Mouse (Mus musculus) CH12.LX (cell line): ENCODE data around the gene Gm3633. TPM values are rescaled to one million over a fixed set of nuclear protein-coding genes. Genes with fewer than 3 reads are reported as not detected.
"Not testable (repeated sequence)": the region's sequence is repeated elsewhere in the genome, so short reads cannot be mapped to it uniquely, and the experiment has no call there.

Source experiments
- DNase-seq: peaks from one replicate; pipeline ENCODE4 v3.0.0-alpha.2; 2013; ENCODE audit errors: extremely low read depth
- H3K27ac ChIP-seq: 2 replicates; pipeline ENCODE4 v1.5.1; 2012; ENCODE audit warnings: low read depth, mild to moderate bottlenecking, control low read depth, moderate library complexity; ENCODE audit not compliant: insufficient read depth
- H3K27me3 ChIP-seq: replicated peaks from 2 replicates; pipeline ENCODE3; 2012; ENCODE audit warnings: inconsistent platforms
- H3K36me3 ChIP-seq, 2 experiments: replicated peaks in 1 of 2; 2 replicates each; pipeline versions ENCODE3 to v1.6.1; 2012; ENCODE audit warnings: inconsistent platforms in 1 of 2, low read length in 1 of 2, mild to moderate bottlenecking in 1 of 2, mixed read lengths in 1 of 2, moderate library complexity in 1 of 2; ENCODE audit not compliant: control insufficient read depth in 1 of 2, insufficient read depth in 1 of 2
- H3K4me1 ChIP-seq, 2 experiments: 2 replicates each; pipeline ENCODE4 v1.6.1; 2012; ENCODE audit warnings: inconsistent platforms in 1 of 2, moderate library complexity in 1 of 2; ENCODE audit not compliant: insufficient read depth in 2 of 2, control insufficient read depth in 1 of 2
- H3K4me2 ChIP-seq: 2 replicates; pipeline ENCODE4 v1.6.1; 2012; ENCODE audit warnings: low read depth, mild to moderate bottlenecking, control low read depth; ENCODE audit not compliant: poor library complexity, insufficient read depth, severe bottlenecking
- H3K4me3 ChIP-seq, 3 experiments: fragments of 150-350 bp in 1 of 3; sonication (generic) in 1 of 3; replicated peaks in 1 of 3; 2 replicates each; pipeline versions ENCODE3 to v1.5.1; 2011 to 2012; ENCODE audit warnings: low read depth in 2 of 3, low read length in 2 of 3, mild to moderate bottlenecking in 2 of 3, moderate library complexity in 2 of 3, control low read depth in 1 of 3, improper control_type of control experiment in 1 of 3, inconsistent platforms in 1 of 3, mixed read lengths in 1 of 3; ENCODE audit not compliant: poor library complexity in 1 of 3
- H3K79me2 ChIP-seq: replicated peaks from 2 replicates; pipeline ENCODE4 v1.6.1; 2012; ENCODE audit warnings: mild to moderate bottlenecking, moderate library complexity; ENCODE audit not compliant: control insufficient read depth, poor library complexity, insufficient read depth, severe bottlenecking; ENCODE audit errors: extremely low read depth
- H3K9ac ChIP-seq: 2 replicates; pipeline ENCODE4 v1.6.1; 2012; ENCODE audit warnings: low read depth, mild to moderate bottlenecking, control low read depth, moderate library complexity; ENCODE audit not compliant: insufficient read depth
- H3K9me3 ChIP-seq: replicated peaks from 2 replicates; pipeline ENCODE3; 2012; ENCODE audit warnings: low read length, inconsistent platforms, mixed read lengths
- dilution Hi-C: fragments of 300-500 bp; cut with MboI; formaldehyde crosslinking; loops from 2 replicates; pipeline ENCODE4 v1.14.3; 2020; ENCODE audit warnings: low sequenced_read_pairs; ENCODE audit not compliant: extremely low pct_unique_long_range_greater_than_20kb, extremely low pct_ligation_motif_present
- in situ Hi-C: fragments of 300-500 bp; cut with MboI; formaldehyde crosslinking; loops from 3 replicates; pipeline ENCODE4 v1.14.3; 2019; ENCODE audit warnings: low sequenced_read_pairs, low pct_ligation_motif_present, low pct_unique_long_range_greater_than_20kb, mixed read lengths
- polyA plus RNA-seq: library from polyadenylated mRNA; unstranded; fragments of >175 nt; gene quantifications from 2 replicates; pipeline ENCODE4 v1.2.1, GENCODE M21; 2012; ENCODE audit warnings: low read depth; ENCODE audit not compliant: insufficient read length
- total RNA-seq, 2 experiments: library from RNA; depleted of rRNA; stranded (reverse); fragments of 300-350 nt in 1 of 2; fragments of >200 nt in 1 of 2; gene quantifications; 2 replicates each; pipeline ENCODE4 v1.2.3; 2012 to 2014

Gm3633 gene
- total RNA-seq (2012; rRNA removed): not detected in 2 replicates
- not detected in 2 replicates for total RNA-seq (2014; rRNA removed)
- not detected in 2 replicates for polyA plus RNA-seq

GRCm38 (mm10) chr14:42641817-42642216 lies at the start of gene Gm3633:
Gene Gm3633 (minus strand): TSS chr14:42641917.
- H3K27ac ChIP-seq, H3K36me3 ChIP-seq, H3K27me3 ChIP-seq, H3K4me1 ChIP-seq, DNase-seq, H3K9ac ChIP-seq, H3K4me2 ChIP-seq, H3K4me3 ChIP-seq, dilution Hi-C loops, H3K79me2 ChIP-seq, in situ Hi-C loops, H3K9me3 ChIP-seq: not testable (repeated sequence)

DNA sequence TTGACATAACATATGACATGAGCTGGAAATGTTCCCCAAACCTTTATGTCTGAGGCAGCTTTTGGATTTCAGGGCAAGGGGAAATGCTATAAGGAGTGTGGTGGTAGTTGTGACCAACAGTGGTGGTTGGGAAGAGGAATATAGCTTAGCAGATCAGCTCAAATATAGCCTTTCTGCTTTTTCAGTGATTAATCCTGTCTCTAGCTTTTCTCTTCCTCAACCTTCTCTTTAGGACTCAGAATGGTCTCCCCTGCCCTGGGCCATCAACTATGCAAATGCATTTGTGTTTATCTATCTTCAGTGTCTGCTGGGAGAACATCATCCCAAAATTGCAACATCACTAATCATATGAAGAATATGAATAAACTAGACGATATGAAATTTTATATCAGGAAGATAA lies 13.9 kb upstream of the Gm3633 start, which contains the start of gene Gm10378:
TSS of gene Gm10378 (plus strand) at position 301 of the 400 bp plus-strand sequence.
- H3K4me2 ChIP-seq, H3K27ac ChIP-seq, H3K9ac ChIP-seq, H3K36me3 ChIP-seq, H3K79me2 ChIP-seq, in situ Hi-C loops, H3K4me1 ChIP-seq, H3K9me3 ChIP-seq, H3K27me3 ChIP-seq, DNase-seq, dilution Hi-C loops, H3K4me3 ChIP-seq: not testable (repeated sequence)

GRCm38 (mm10) chr14:42599782-42600181 lies 41.9 kb downstream of the Gm3633 start, which contains the start of gene Gm17124:
Gene Gm17124 (minus strand): TSS chr14:42599882.
- H3K4me2 ChIP-seq, in situ Hi-C loops, dilution Hi-C loops, H3K36me3 ChIP-seq, H3K27ac ChIP-seq, H3K9ac ChIP-seq, H3K27me3 ChIP-seq, DNase-seq, H3K4me1 ChIP-seq, H3K79me2 ChIP-seq, H3K4me3 ChIP-seq, H3K9me3 ChIP-seq: not testable (repeated sequence)

Other genes starting within 250 kb of the Gm3633 start
- gene Gm8005, start 202.2 kb downstream of the Gm3633 start, total RNA-seq (2012; rRNA removed): not detected in 2 replicates
- not detected in 2 replicates for gene Gm8005, start 202.2 kb downstream of the Gm3633 start, total RNA-seq (2014; rRNA removed)
- not detected in 2 replicates for gene Gm8005, start 202.2 kb downstream of the Gm3633 start, polyA plus RNA-seq
- not detected in 2 replicates for gene Gm8011, start 178.0 kb downstream of the Gm3633 start, total RNA-seq (2012; rRNA removed)
- gene Gm8011, start 178.0 kb downstream of the Gm3633 start, total RNA-seq (2014; rRNA removed): not detected in 2 replicates
- not detected in 2 replicates for gene Gm8011, start 178.0 kb downstream of the Gm3633 start, polyA plus RNA-seq
- gene Gm8020, start 139.6 kb downstream of the Gm3633 start, total RNA-seq (2012; rRNA removed): not detected in 2 replicates
- gene Gm8020, start 139.6 kb downstream of the Gm3633 start, total RNA-seq (2014; rRNA removed): not detected in 2 replicates
- not detected in 2 replicates for gene Gm8020, start 139.6 kb downstream of the Gm3633 start, polyA plus RNA-seq
- not detected in 2 replicates for gene Gm8024, start 117.6 kb downstream of the Gm3633 start, total RNA-seq (2012; rRNA removed)
- gene Gm8024, start 117.6 kb downstream of the Gm3633 start, total RNA-seq (2014; rRNA removed): not detected in 2 replicates
- not detected in 2 replicates for gene Gm8024, start 117.6 kb downstream of the Gm3633 start, polyA plus RNA-seq
- gene Gm17124, start 42.0 kb downstream of the Gm3633 start, total RNA-seq (2012; rRNA removed): not detected in 2 replicates
- not detected in 2 replicates for gene Gm17124, start 42.0 kb downstream of the Gm3633 start, total RNA-seq (2014; rRNA removed)
- gene Gm17124, start 42.0 kb downstream of the Gm3633 start, polyA plus RNA-seq: not detected in 2 replicates
- not detected in 2 replicates for gene Gm10378, start 14.0 kb upstream of the Gm3633 start, total RNA-seq (2012; rRNA removed)
- not detected in 2 replicates for gene Gm10378, start 14.0 kb upstream of the Gm3633 start, total RNA-seq (2014; rRNA removed)
- gene Gm10378, start 14.0 kb upstream of the Gm3633 start, polyA plus RNA-seq: not detected in 2 replicates
- gene Gm3015, start 126.9 kb upstream of the Gm3633 start, total RNA-seq (2012; rRNA removed): not detected in 2 replicates
- gene Gm3015, start 126.9 kb upstream of the Gm3633 start, total RNA-seq (2014; rRNA removed): not detected in 2 replicates
- gene Gm3015, start 126.9 kb upstream of the Gm3633 start, polyA plus RNA-seq: not detected in 2 replicates
- not detected in 2 replicates for gene Gm10377, start 156.1 kb upstream of the Gm3633 start, total RNA-seq (2012; rRNA removed)
- not detected in 2 replicates for gene Gm10377, start 156.1 kb upstream of the Gm3633 start, total RNA-seq (2014; rRNA removed)
- gene Gm10377, start 156.1 kb upstream of the Gm3633 start, polyA plus RNA-seq: not detected in 2 replicates
- not detected in 2 replicates for gene Gm21977, start 211.6 kb upstream of the Gm3633 start, total RNA-seq (2012; rRNA removed)
- not detected in 2 replicates for gene Gm21977, start 211.6 kb upstream of the Gm3633 start, total RNA-seq (2014; rRNA removed)
- gene Gm21977, start 211.6 kb upstream of the Gm3633 start, polyA plus RNA-seq: not detected in 2 replicates